11 mouse cellular contexts compared by ENCODE assay signal in genomic region chr2:132064185-132064831, GRCm38 (mm10). TPM values are rescaled to one million over a fixed set of nuclear protein-coding genes. Genes with fewer than 3 reads are reported as not detected.
DNase-seq lines count a peak whose midpoint lies in the region; ATAC-seq and TF ChIP-seq lines count a peak whose summit lies in the region.
"Had no signal": no experiment of that assay in that cellular context is flagged by ENCODE, and none has a peak within 500 bp of the region (broad histone marks: within the 10 kb centered on the region; RNA-seq: fewer than 3 reads in every experiment).

No protein-coding gene starts in this region.

- H3K4me1 ChIP-seq in heart, postnatal 0 days (ENCODE audit: control insufficient read depth, insufficient read depth): peaks cover 7% of the 10 kb centered on the region; the same call in 1 of the 2 replicates
- H3K4me1 ChIP-seq in heart, embryonic 11.5 days (ENCODE audit: control insufficient read depth, insufficient read depth, low read length): peaks cover 6% of the 10 kb centered on the region
- no peaks in the 10 kb centered on the region for H3K4me1 ChIP-seq in testis, adult 2 months (ENCODE audit: control insufficient read depth, insufficient read depth, low read length)
- H3K4me1 ChIP-seq in hindbrain, embryonic 11.5 days (replicated peaks; ENCODE audit: control insufficient read depth, insufficient read depth, low read length): no peaks in the 10 kb centered on the region
- H3K4me1 ChIP-seq: forebrain, embryonic 12.5 days; limb, embryonic 15.5 days had no signal

- H3K9me3 ChIP-seq in heart, postnatal 0 days (replicated peaks; ENCODE audit: control insufficient read depth, low read length): no peaks in the 10 kb centered on the region
- H3K9me3 ChIP-seq in heart, embryonic 11.5 days (replicated peaks; ENCODE audit: control insufficient read depth, low read length): no peaks in the 10 kb centered on the region
- H3K9me3 ChIP-seq in hindbrain, embryonic 11.5 days (ENCODE audit: control insufficient read depth, low read length): no peaks in the 10 kb centered on the region
- H3K9me3 ChIP-seq: forebrain, embryonic 12.5 days; limb, embryonic 15.5 days had no signal

- no peak overlapping the region for H3K9ac ChIP-seq in heart, postnatal 0 days (replicated peaks; ENCODE audit: low read depth, low read length)
- no peak overlapping the region for H3K9ac ChIP-seq in heart, embryonic 11.5 days (ENCODE audit: low read depth, low read length)
- H3K9ac ChIP-seq in hindbrain, embryonic 11.5 days (ENCODE audit: low read depth, low read length): no peak overlapping the region
- H3K9ac ChIP-seq: forebrain, embryonic 12.5 days; limb, embryonic 15.5 days had no signal

- H3K4me2 ChIP-seq in heart, postnatal 0 days (ENCODE audit: low read depth, low read length): no peak overlapping the region
- H3K4me2 ChIP-seq in heart, embryonic 11.5 days: no peak overlapping the region
- no peak overlapping the region for H3K4me2 ChIP-seq in hindbrain, embryonic 11.5 days (replicated peaks; ENCODE audit: low read depth, low read length)
- H3K4me2 ChIP-seq: forebrain, embryonic 12.5 days; limb, embryonic 15.5 days had no signal

- peak; percentile 56 for TF ChIP-seq CTCF in heart, postnatal 0 days (IDR thresholded peaks at IDR 0.05; ENCODE audit: low read depth)
- TF ChIP-seq CTCF in testis, adult 2 months (IDR thresholded peaks at IDR 0.05; ENCODE audit: control insufficient read depth, insufficient read depth, insufficient replicate concordance, low read depth, low read length): peak; percentile 28; the same call in 1 of the 2 replicates

- no peak for DNase-seq in heart, postnatal 0 days (ENCODE audit: low spot score)
- DNase-seq in testis, postnatal 14 days (ENCODE audit: low spot score): no peak
- peak; percentile 55 to 56 for DNase-seq in urinary bladder, postnatal 36 days (ENCODE audit: low spot score in 2 of 2)
- no peak for DNase-seq in hindbrain, embryonic 11.5 days (ENCODE audit: low spot score)
- DNase-seq: spleen, adult 18-20 months had no signal

- no peak overlapping the region for H3K4me3 ChIP-seq in heart, postnatal 0 days (ENCODE audit: low read depth, low read length)
- no peak overlapping the region for H3K4me3 ChIP-seq in heart, embryonic 11.5 days (ENCODE audit: low read depth, low read length)
- H3K4me3 ChIP-seq in testis, adult 2 months (ENCODE audit: control insufficient read depth, low read depth, low read length): no peak overlapping the region
- no peak overlapping the region for H3K4me3 ChIP-seq in hindbrain, embryonic 11.5 days (ENCODE audit: low read depth, low read length)
- H3K4me3 ChIP-seq: forebrain, embryonic 12.5 days; limb, embryonic 15.5 days had no signal

- H3K36me3 ChIP-seq in heart, postnatal 0 days (replicated peaks; ENCODE audit: control insufficient read depth, insufficient read depth, low read length): peaks cover 25% of the 10 kb centered on the region
- peaks cover 2% of the 10 kb centered on the region; the same call in 1 of the 2 replicates for H3K36me3 ChIP-seq in heart, embryonic 11.5 days (ENCODE audit: control insufficient read depth, insufficient read depth, low read length)
- no peaks in the 10 kb centered on the region for H3K36me3 ChIP-seq in testis, adult 2 months (ENCODE audit: control insufficient read depth, insufficient read depth, low read length)
- no peaks in the 10 kb centered on the region for H3K36me3 ChIP-seq in hindbrain, embryonic 11.5 days (ENCODE audit: control insufficient read depth, insufficient read depth, low read length)

- no peak for TF ChIP-seq EP300 in heart, postnatal 0 days (IDR thresholded peaks at IDR 0.05; ENCODE audit: low read depth)

- peak; percentile 66 for ATAC-seq in heart, postnatal 0 days (ENCODE audit: insufficient read depth, low read depth)
- ATAC-seq in heart, embryonic 11.5 days (replicated peaks; ENCODE audit: insufficient number of reproducible peaks, low FRiP score, low TSS enrichment): no peak
- peak; percentile 50 for ATAC-seq in granulocyte monocyte progenitor cell, adult 5-6 weeks (replicated peaks; ENCODE audit: poor library complexity, severe bottlenecking)
- ATAC-seq in erythroid progenitor cell, adult 5-6 weeks (replicated peaks; ENCODE audit: low FRiP score, poor library complexity, severe bottlenecking): no peak
- ATAC-seq in hindbrain, embryonic 11.5 days (ENCODE audit: low FRiP score): no peak

- H3K27me3 ChIP-seq in heart, postnatal 0 days (ENCODE audit: control insufficient read depth, insufficient read depth, low read length): no peaks in the 10 kb centered on the region
- no peaks in the 10 kb centered on the region for H3K27me3 ChIP-seq in heart, embryonic 11.5 days (ENCODE audit: control insufficient read depth, insufficient read depth, low read length)
- no peaks in the 10 kb centered on the region for H3K27me3 ChIP-seq in testis, adult 2 months (ENCODE audit: control insufficient read depth, insufficient read depth, low read length)
- H3K27me3 ChIP-seq in hindbrain, embryonic 11.5 days (ENCODE audit: control insufficient read depth, insufficient read depth, low read length): no peaks in the 10 kb centered on the region
- H3K27me3 ChIP-seq: forebrain, embryonic 12.5 days; limb, embryonic 15.5 days had no signal

- no peak overlapping the region for H3K27ac ChIP-seq in heart, postnatal 0 days (ENCODE audit: low read depth)
- H3K27ac ChIP-seq in heart, embryonic 11.5 days (ENCODE audit: low read depth, low read length): no peak overlapping the region
- H3K27ac ChIP-seq in testis, adult 2 months (ENCODE audit: control insufficient read depth, insufficient read depth, low read depth, low read length): no peak overlapping the region
- no peak overlapping the region for H3K27ac ChIP-seq in hindbrain, embryonic 11.5 days (ENCODE audit: low read depth, low read length)
- H3K27ac ChIP-seq: forebrain, embryonic 12.5 days; limb, embryonic 15.5 days had no signal

- TF ChIP-seq POLR2A in testis, adult 2 months (IDR thresholded peaks at IDR 0.05; ENCODE audit: control insufficient read depth, low read depth, low read length): no peak

- 56% methylated on average over 11 of the region's 11 CpGs for WGBS in heart, postnatal 0 days
- WGBS in heart, embryonic 11.5 days (ENCODE audit: insufficient replicate concordance): 73% methylated on average over 11 of the region's 11 CpGs
- WGBS in hindbrain, embryonic 11.5 days: 88% methylated on average over 11 of the region's 11 CpGs

RNA-seq across cellular contexts. Expression of gene Rassf2, which starts 34.2 kb away (rescaled TPM):
- total RNA-seq in heart, postnatal 0 days (2014; rRNA removed; ENCODE audit: low replicate concordance): 3.7 and 5.2 TPM in 2 replicates
- 2.6 and 2.7 TPM in 2 replicates for polyA plus RNA-seq in heart, postnatal 0 days (2015; fragmentation: Nextera tagmentation; extraction: Ambion mirVana)
- 3.1 and 3.9 TPM in 2 replicates for polyA plus RNA-seq in heart, embryonic 11.5 days (2014; fragmentation: Nextera tagmentation; extraction: Ambion mirVana)
- polyA plus RNA-seq in testis, adult 2 months (2012; rRNA removed): 5.8 and 9.1 TPM in 2 replicates
- 43.5 and 54.8 TPM in 2 replicates for total RNA-seq in granulocyte monocyte progenitor cell, adult 5-6 weeks (2014; fragmentation: Nextera tagmentation)
- 57.9 and 76.3 TPM in 2 replicates for total RNA-seq in granulocyte monocyte progenitor cell, adult 5-6 weeks (2017)
- total RNA-seq in erythroid progenitor cell, adult 5-6 weeks (2015; ENCODE audit: low replicate concordance): 9.6 and 9.7 TPM in 2 replicates
- 8.0 and 16.7 TPM in 2 replicates for total RNA-seq in erythroid progenitor cell, adult 5-6 weeks (2017; ENCODE audit: low replicate concordance)
- 27.2 and 27.3 TPM in 2 replicates for polyA plus RNA-seq in hindbrain, embryonic 11.5 days (2014; fragmentation: Nextera tagmentation; extraction: Ambion mirVana)

Comparison
In these comparisons a context has a peak if more than half of its experiments do, and no peak if none do; other contexts are left out.
1. ATAC-seq: peak in heart, postnatal 0 days (single experiment) and granulocyte monocyte progenitor cell, adult 5-6 weeks (single experiment); none in heart, embryonic 11.5 days (single experiment), erythroid progenitor cell, adult 5-6 weeks (single experiment) and hindbrain, embryonic 11.5 days (single experiment).
2. DNase-seq: peak in urinary bladder, postnatal 36 days (2 of 2); none in heart, postnatal 0 days (single experiment), testis, postnatal 14 days (single experiment) and hindbrain, embryonic 11.5 days (single experiment).